Mouse (Mus musculus): Measurements from ENCODE around the gene Prkcb. TPM values are rescaled to one million over a fixed set of nuclear protein-coding genes. Genes with fewer than 3 reads are reported as not detected.

The Prkcb gene
- polyA plus RNA-seq, 1 experiment from 2014 or later: 13.3 TPM

DNA sequence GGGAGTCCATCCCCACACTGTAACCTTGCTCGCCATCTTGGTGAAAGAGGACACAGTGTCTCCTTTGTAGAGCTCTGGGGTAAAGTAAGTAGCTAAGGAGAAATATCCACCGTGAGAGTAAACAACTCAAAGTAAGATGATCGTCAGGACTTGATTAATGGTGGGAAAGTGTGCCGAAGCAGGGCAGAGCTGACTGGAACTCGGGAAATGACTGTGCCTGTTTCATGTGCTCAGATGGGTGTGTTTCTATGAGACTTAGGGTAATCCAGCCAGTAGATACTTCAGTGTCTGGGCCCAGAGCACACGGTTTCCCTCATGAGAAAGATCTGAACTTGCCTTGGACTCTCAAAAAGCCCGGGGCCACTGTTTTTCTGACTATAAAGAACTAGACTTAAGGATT lies 5.6 kb downstream of the Prkcb start:
- no peak overlapping the region for H3K9ac ChIP-seq (ENCODE audit: low read depth, low read length)
- peaks cover 4% of the 10 kb centered on the region; the same call in 1 of the 2 replicates for H3K4me1 ChIP-seq (ENCODE audit: control insufficient read depth, insufficient read depth, low read length)
- no peaks in the 10 kb centered on the region for H3K9me3 ChIP-seq (replicated peaks; ENCODE audit: control insufficient read depth, low read length)
- H3K36me3 ChIP-seq (ENCODE audit: control insufficient read depth, insufficient read depth, low read length): no peaks in the 10 kb centered on the region
- H3K4me3 ChIP-seq (ENCODE audit: low read depth, low read length): no peak overlapping the region
- no peak for ATAC-seq (replicated peaks; ENCODE audit: insufficient number of reproducible peaks, low FRiP score, low TSS enrichment)
- H3K4me2 ChIP-seq: no peak overlapping the region
- WGBS (ENCODE audit: insufficient replicate concordance): 69% methylated on average over 7 of the region's 7 CpGs
- peaks cover 20% of the 10 kb centered on the region for H3K27me3 ChIP-seq (ENCODE audit: control insufficient read depth, insufficient read depth, low read length)
- H3K27ac ChIP-seq (ENCODE audit: low read depth, low read length): no peak overlapping the region

DNA sequence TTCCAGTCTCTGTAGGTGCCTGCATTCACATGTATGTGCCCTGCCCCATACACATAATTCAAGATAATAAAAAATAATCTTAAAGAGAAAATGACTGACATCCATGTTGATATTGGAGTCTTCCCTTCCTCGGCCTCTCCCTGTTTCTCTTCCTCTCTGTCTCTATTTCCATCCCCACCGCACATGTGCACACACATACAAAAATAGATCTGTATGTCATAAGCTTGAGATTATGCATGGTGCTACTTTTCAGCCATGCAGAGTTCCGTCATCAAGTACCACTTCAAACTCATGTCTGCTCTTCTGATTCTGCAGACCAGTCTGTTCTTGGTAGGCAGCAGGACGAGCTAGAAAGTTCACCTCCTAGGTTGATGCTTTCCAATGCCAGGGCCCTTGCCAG lies 6.8 kb downstream of the Prkcb start:
- Histone ChIP-seq H3K9me3 (replicated peaks; ENCODE audit: control insufficient read depth, low read length) (no peaks in the 10 kb centered on the region), H3K27ac (ENCODE audit: low read depth, low read length) (no peak overlapping the region), H3K27me3 (ENCODE audit: control insufficient read depth, insufficient read depth, low read length) (peaks cover 7% of the 10 kb centered on the region), H3K4me1 (ENCODE audit: control insufficient read depth, insufficient read depth, low read length) (no peaks in the 10 kb centered on the region), H3K36me3 (ENCODE audit: control insufficient read depth, insufficient read depth, low read length) (no peaks in the 10 kb centered on the region), H3K4me3 (ENCODE audit: low read depth, low read length) (no peak overlapping the region), H3K4me2 (no peak overlapping the region), H3K9ac (ENCODE audit: low read depth, low read length) (no peak overlapping the region)
- WGBS (ENCODE audit: insufficient replicate concordance): 59% methylated on average over 4 of the region's 4 CpGs
- ATAC-seq (replicated peaks; ENCODE audit: insufficient number of reproducible peaks, low FRiP score, low TSS enrichment): no peak

DNA sequence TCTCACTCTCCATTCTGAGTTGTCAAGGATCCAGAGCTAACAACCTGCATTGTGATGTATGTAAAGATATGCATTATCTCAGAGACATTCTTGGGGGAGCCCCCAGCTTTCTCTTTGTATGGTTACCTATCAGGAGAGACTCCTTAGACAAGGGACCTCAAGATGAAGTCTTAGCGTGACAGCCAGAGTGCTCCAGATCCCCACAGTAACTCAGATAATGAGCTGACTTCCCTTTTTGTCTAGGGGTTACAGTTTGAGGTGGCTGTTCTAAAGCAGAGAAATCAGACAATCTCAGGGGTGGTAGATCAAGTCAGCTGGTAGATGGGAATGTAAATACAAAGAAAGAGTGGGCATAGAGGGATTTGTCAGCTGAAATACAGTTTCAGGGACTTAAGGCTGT lies 7.8 kb downstream of the Prkcb start:
- no peak for ATAC-seq (replicated peaks; ENCODE audit: insufficient number of reproducible peaks, low FRiP score, low TSS enrichment)
- WGBS (ENCODE audit: insufficient replicate concordance): 56% methylated on average over 1 of the region's 1 CpGs

DNA sequence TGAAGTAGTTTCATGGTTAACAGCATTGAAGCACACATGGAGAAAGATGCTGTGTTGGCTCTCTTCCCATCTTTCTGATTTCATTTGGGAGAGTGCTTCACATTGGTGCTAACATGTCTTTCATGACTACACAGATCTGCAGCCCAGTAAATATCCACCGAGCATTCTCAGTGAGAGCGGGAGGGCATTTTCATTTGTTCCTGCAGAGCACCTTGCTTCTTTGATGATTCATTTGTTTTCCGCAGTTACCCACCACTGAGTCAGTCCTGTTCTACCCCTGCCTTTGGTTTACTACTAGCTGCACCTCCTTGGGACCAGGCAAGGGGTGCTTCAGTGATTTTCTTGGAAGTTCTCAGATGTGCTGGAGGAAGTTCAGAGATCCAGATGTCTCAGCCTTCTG lies 8.3 kb downstream of the Prkcb start:
- no peak for ATAC-seq (replicated peaks; ENCODE audit: insufficient number of reproducible peaks, low FRiP score, low TSS enrichment)
- no peak overlapping the region for H3K4me3 ChIP-seq (ENCODE audit: low read depth, low read length)
- WGBS (ENCODE audit: insufficient replicate concordance): 89% methylated on average over 3 of the region's 3 CpGs
- H3K27ac ChIP-seq (ENCODE audit: low read depth, low read length): no peak overlapping the region
- no peak overlapping the region for H3K4me2 ChIP-seq
- no peaks in the 10 kb centered on the region for H3K36me3 ChIP-seq (ENCODE audit: control insufficient read depth, insufficient read depth, low read length)
- H3K4me1 ChIP-seq (ENCODE audit: control insufficient read depth, insufficient read depth, low read length): no peaks in the 10 kb centered on the region
- H3K27me3 ChIP-seq (ENCODE audit: control insufficient read depth, insufficient read depth, low read length): no peaks in the 10 kb centered on the region
- H3K9ac ChIP-seq (ENCODE audit: low read depth, low read length): no peak overlapping the region
- no peaks in the 10 kb centered on the region for H3K9me3 ChIP-seq (replicated peaks; ENCODE audit: control insufficient read depth, low read length)

More for the DNA sequence above, 7.8 kb downstream of the Prkcb start:
- Histone ChIP-seq H3K9ac (ENCODE audit: low read depth, low read length) (no peak overlapping the region), H3K4me3 (ENCODE audit: low read depth, low read length) (no peak overlapping the region), H3K36me3 (ENCODE audit: control insufficient read depth, insufficient read depth, low read length) (no peaks in the 10 kb centered on the region), H3K4me2 (no peak overlapping the region), H3K9me3 (replicated peaks; ENCODE audit: control insufficient read depth, low read length) (no peaks in the 10 kb centered on the region), H3K4me1 (ENCODE audit: control insufficient read depth, insufficient read depth, low read length) (no peaks in the 10 kb centered on the region), H3K27me3 (ENCODE audit: control insufficient read depth, insufficient read depth, low read length) (no peaks in the 10 kb centered on the region), H3K27ac (ENCODE audit: low read depth, low read length) (no peak overlapping the region)

DNA sequence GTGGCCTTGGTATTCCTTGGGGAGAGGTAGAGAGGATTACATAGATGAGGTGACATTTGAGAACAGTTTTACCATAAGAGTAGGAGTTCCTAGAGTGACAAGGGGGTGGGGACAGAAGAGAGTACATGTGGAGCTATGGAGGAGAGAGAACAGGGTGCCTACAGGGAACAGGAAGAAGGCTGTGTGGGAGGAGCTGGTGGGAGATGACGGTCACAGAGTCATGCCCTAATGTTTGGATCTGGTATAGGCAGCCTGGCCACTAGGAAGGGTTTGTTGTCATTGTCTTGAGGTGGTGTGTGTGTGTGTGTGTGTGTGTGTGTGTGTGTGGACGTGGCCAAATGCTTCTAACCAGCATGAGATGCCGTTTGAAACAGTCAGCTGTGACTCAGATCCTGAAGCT lies 9.1 kb downstream of the Prkcb start:
- no peaks in the 10 kb centered on the region for H3K36me3 ChIP-seq (ENCODE audit: control insufficient read depth, insufficient read depth, low read length)
- WGBS (ENCODE audit: insufficient replicate concordance): 51% methylated on average over 3 of the region's 3 CpGs
- no peaks in the 10 kb centered on the region for H3K9me3 ChIP-seq (replicated peaks; ENCODE audit: control insufficient read depth, low read length)
- no peak overlapping the region for H3K4me2 ChIP-seq
- H3K27me3 ChIP-seq (ENCODE audit: control insufficient read depth, insufficient read depth, low read length): no peaks in the 10 kb centered on the region
- H3K9ac ChIP-seq (ENCODE audit: low read depth, low read length): no peak overlapping the region
- no peak for ATAC-seq (replicated peaks; ENCODE audit: insufficient number of reproducible peaks, low FRiP score, low TSS enrichment)
- H3K4me1 ChIP-seq (ENCODE audit: control insufficient read depth, insufficient read depth, low read length): no peaks in the 10 kb centered on the region
- no peak overlapping the region for H3K4me3 ChIP-seq (ENCODE audit: low read depth, low read length)
- H3K27ac ChIP-seq (ENCODE audit: low read depth, low read length): no peak overlapping the region

DNA sequence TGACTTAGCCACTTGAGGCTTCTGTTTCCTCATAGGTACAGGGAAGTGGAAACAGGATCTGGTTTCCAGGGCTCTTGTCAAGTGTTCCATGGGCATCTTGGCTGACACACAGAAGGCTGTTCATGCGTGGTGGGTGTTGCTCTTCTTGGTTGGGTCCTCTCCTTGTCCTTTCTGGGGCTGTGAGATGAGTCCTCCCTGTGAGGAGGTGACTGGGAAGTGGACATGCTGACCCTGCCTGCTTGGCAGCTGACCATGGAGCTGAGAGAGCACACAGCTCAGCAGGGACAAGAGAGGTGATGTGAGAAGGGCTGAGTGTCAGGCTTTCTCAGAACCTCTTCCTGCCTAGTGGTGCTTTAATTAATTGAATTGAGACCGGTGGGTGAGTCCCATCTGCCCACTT lies 10.2 kb downstream of the Prkcb start:
- Histone ChIP-seq H3K4me2 (no peak overlapping the region), H3K4me1 (ENCODE audit: control insufficient read depth, insufficient read depth, low read length) (no peaks in the 10 kb centered on the region), H3K9me3 (replicated peaks; ENCODE audit: control insufficient read depth, low read length) (no peaks in the 10 kb centered on the region), H3K27me3 (ENCODE audit: control insufficient read depth, insufficient read depth, low read length) (no peaks in the 10 kb centered on the region), H3K4me3 (ENCODE audit: low read depth, low read length) (no peak overlapping the region), H3K36me3 (ENCODE audit: control insufficient read depth, insufficient read depth, low read length) (no peaks in the 10 kb centered on the region), H3K9ac (ENCODE audit: low read depth, low read length) (no peak overlapping the region), H3K27ac (ENCODE audit: low read depth, low read length) (no peak overlapping the region)
- 77% methylated on average over 2 of the region's 2 CpGs for WGBS (ENCODE audit: insufficient replicate concordance)
- ATAC-seq (replicated peaks; ENCODE audit: insufficient number of reproducible peaks, low FRiP score, low TSS enrichment): no peak

DNA sequence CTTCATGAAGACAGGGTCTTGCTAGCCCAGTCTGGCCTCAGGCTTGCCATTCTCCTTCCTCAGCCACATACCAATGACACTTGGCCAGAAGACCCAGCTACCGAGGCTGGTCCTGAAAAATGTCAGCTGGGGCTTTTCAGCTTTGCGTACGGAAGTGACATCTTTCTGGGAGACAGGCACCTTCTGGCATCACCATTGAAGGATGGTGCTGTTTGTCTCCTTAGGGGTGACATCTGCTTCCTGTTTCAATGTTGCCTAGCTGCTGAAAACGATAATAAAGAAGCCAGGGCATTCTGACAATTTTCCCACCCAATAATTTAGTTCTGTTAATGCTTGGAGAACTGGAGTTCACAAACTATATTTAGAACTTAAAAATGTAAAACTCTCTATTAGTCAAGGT lies 12.0 kb downstream of the Prkcb start:
- no peaks in the 10 kb centered on the region for H3K4me1 ChIP-seq (ENCODE audit: control insufficient read depth, insufficient read depth, low read length)
- no peak overlapping the region for H3K4me3 ChIP-seq (ENCODE audit: low read depth, low read length)
- 71% methylated on average over 4 of the region's 4 CpGs for WGBS (ENCODE audit: insufficient replicate concordance)
- no peak for ATAC-seq (replicated peaks; ENCODE audit: insufficient number of reproducible peaks, low FRiP score, low TSS enrichment)
- H3K9me3 ChIP-seq (replicated peaks; ENCODE audit: control insufficient read depth, low read length): no peaks in the 10 kb centered on the region
- no peaks in the 10 kb centered on the region for H3K36me3 ChIP-seq (ENCODE audit: control insufficient read depth, insufficient read depth, low read length)
- no peak overlapping the region for H3K27ac ChIP-seq (ENCODE audit: low read depth, low read length)
- H3K4me2 ChIP-seq: no peak overlapping the region
- no peak overlapping the region for H3K9ac ChIP-seq (ENCODE audit: low read depth, low read length)
- H3K27me3 ChIP-seq (ENCODE audit: control insufficient read depth, insufficient read depth, low read length): no peaks in the 10 kb centered on the region

DNA sequence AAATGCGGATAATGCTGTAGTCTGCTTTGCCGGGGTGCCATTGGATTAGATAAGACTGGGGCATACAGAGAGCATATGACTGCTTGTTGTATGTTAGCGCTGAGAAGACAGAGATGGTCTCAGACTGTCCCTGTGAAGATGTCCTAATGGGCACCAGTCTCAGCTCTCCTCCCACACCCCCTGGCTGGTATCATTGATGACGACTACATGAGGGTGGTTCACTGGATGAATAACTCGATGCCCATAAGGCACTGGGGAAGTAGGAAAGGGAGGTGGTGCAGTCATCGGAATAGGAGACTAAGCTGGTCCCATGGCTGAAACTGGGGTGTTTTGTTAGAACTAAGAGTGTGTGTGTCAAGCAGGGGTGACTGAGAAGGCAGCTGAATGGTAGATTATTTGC lies 14.0 kb downstream of the Prkcb start:
- 80% methylated on average over 6 of the region's 6 CpGs for WGBS (ENCODE audit: insufficient replicate concordance)
- no peak for ATAC-seq (replicated peaks; ENCODE audit: insufficient number of reproducible peaks, low FRiP score, low TSS enrichment)
- H3K4me2 ChIP-seq: no peak overlapping the region
- no peaks in the 10 kb centered on the region for H3K9me3 ChIP-seq (replicated peaks; ENCODE audit: control insufficient read depth, low read length)
- no peak overlapping the region for H3K27ac ChIP-seq (ENCODE audit: low read depth, low read length)
- no peak overlapping the region for H3K4me3 ChIP-seq (ENCODE audit: low read depth, low read length)
- no peaks in the 10 kb centered on the region for H3K27me3 ChIP-seq (ENCODE audit: control insufficient read depth, insufficient read depth, low read length)
- H3K4me1 ChIP-seq (ENCODE audit: control insufficient read depth, insufficient read depth, low read length): no peaks in the 10 kb centered on the region
- no peaks in the 10 kb centered on the region for H3K36me3 ChIP-seq (ENCODE audit: control insufficient read depth, insufficient read depth, low read length)
- H3K9ac ChIP-seq (ENCODE audit: low read depth, low read length): no peak overlapping the region

DNA sequence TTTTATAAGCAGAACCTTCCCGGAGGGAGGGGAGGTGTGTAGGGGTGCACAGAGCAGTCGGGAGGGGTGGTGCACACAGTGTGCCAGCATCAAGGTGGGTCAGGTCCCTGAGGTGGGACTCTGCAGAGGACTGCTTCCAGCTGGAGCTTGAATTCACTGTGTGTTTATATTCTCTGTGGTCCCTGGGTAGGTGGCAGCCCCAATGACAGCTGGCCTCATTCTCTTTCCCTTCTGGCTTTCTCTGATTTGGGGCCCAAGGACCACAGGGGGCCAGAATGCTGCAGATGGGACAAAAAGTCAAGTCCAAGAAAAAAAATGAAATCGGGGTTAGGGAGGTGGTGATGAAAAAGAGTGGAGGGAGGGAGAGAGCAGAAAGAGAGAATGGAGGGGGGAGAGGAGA lies 15.4 kb downstream of the Prkcb start:
- H3K27ac ChIP-seq (ENCODE audit: low read depth, low read length): no peak overlapping the region
- no peaks in the 10 kb centered on the region for H3K27me3 ChIP-seq (ENCODE audit: control insufficient read depth, insufficient read depth, low read length)
- no peaks in the 10 kb centered on the region for H3K36me3 ChIP-seq (ENCODE audit: control insufficient read depth, insufficient read depth, low read length)
- 71% methylated on average over 3 of the region's 3 CpGs for WGBS (ENCODE audit: insufficient replicate concordance)
- H3K9ac ChIP-seq (ENCODE audit: low read depth, low read length): no peak overlapping the region
- no peaks in the 10 kb centered on the region for H3K9me3 ChIP-seq (replicated peaks; ENCODE audit: control insufficient read depth, low read length)
- no peak overlapping the region for H3K4me3 ChIP-seq (ENCODE audit: low read depth, low read length)
- no peak overlapping the region for H3K4me2 ChIP-seq
- H3K4me1 ChIP-seq (ENCODE audit: control insufficient read depth, insufficient read depth, low read length): no peaks in the 10 kb centered on the region
- ATAC-seq (replicated peaks; ENCODE audit: insufficient number of reproducible peaks, low FRiP score, low TSS enrichment): no peak

Measured in heart, embryonic 11.5 days (tissue).